Mouse (Mus musculus): ENCODE measurements at regions not wholly inside any gene's neighbourhood (a gene's known extent, or its start where the extent isn't known, plus 50 kb on each side); places are given as distances from the start of the nearest gene placed in this dataset.

GRCm38 (mm10) chr1:21132340-21132739 is 53.3 kb upstream of the Tram2 start:
- DNase-seq, result no peak

- DNase-seq, result no peak
Observed at GRCm38 (mm10) chr1:21146961-21147360, 67.9 kb upstream of the Tram2 start.

GRCm38 (mm10) chr1:21161742-21162141 is 56.6 kb upstream of the Tmem14a start:
- peak; percentile 74 for DNase-seq

- peak; percentile 90 for DNase-seq
Observed at GRCm38 (mm10) chr1:21166287-21166733, 52.1 kb upstream of the Tmem14a start.

- DNase-seq, result no peak
Observed at GRCm38 (mm10) chr1:21166762-21167161, 51.6 kb upstream of the Tmem14a start.
